Mouse (Mus musculus) A20 (cell line): ENCODE measurements around the gene Fam114a1.

ENCODE experiments used
- DNase-seq: peaks from one replicate; pipeline ENCODE4 v3.0.0-alpha.2; 2011; ENCODE audit warnings: low read depth, low spot score

Gene Fam114a1

GRCm38 (mm10) chr5:65057596-65057995 is 87.7 kb downstream of the Fam114a1 start:
- no peak for DNase-seq

- DNase-seq, result no peak
Measured at GRCm38 (mm10) chr5:65059806-65060205, 89.9 kb downstream of the Fam114a1 start.

GRCm38 (mm10) chr5:65062236-65062635 is 92.4 kb downstream of the Fam114a1 start:
- DNase-seq, result no peak

GRCm38 (mm10) chr5:65063266-65063665 is 93.4 kb downstream of the Fam114a1 start:
- no peak for DNase-seq

- DNase-seq, result no peak
Measured at GRCm38 (mm10) chr5:65068166-65068565, 98.3 kb downstream of the Fam114a1 start.

- DNase-seq, result no peak
Measured at GRCm38 (mm10) chr5:65069872-65070271, 100.0 kb downstream of the Fam114a1 start.

- no peak for DNase-seq
Measured at GRCm38 (mm10) chr5:65071689-65072118, 101.8 kb downstream of the Fam114a1 start.

GRCm38 (mm10) chr5:65073247-65073646 is 103.4 kb downstream of the Fam114a1 start:
- peak; percentile 62 for DNase-seq

- DNase-seq, result no peak
Measured at GRCm38 (mm10) chr5:65074693-65075092, 104.8 kb downstream of the Fam114a1 start.

GRCm38 (mm10) chr5:65076087-65076486 is 106.2 kb downstream of the Fam114a1 start:
- peak; percentile 52 for DNase-seq

- DNase-seq, result no peak
Measured at GRCm38 (mm10) chr5:65076748-65077147, 106.9 kb downstream of the Fam114a1 start.

- peak; percentile 32 for DNase-seq
Measured at GRCm38 (mm10) chr5:65078081-65078480, 108.2 kb downstream of the Fam114a1 start.

GRCm38 (mm10) chr5:65079881-65080280 is 110.0 kb downstream of the Fam114a1 start:
- no peak for DNase-seq

- DNase-seq, result no peak
Measured at GRCm38 (mm10) chr5:65081836-65082235, 112.0 kb downstream of the Fam114a1 start.

- peak; percentile 64 for DNase-seq
Measured at GRCm38 (mm10) chr5:65086522-65086921, 116.7 kb downstream of the Fam114a1 start.

- peak; percentile 79 for DNase-seq
Measured at GRCm38 (mm10) chr5:65089707-65090106, 119.8 kb downstream of the Fam114a1 start.

GRCm38 (mm10) chr5:65091184-65091858 is 121.5 kb downstream of the Fam114a1 start:
- DNase-seq, result peak; percentile 91
